Mouse (Mus musculus) neural tube, embryonic 14.5 days (tissue): ENCODE results near the gene Plcd3. TPM values are rescaled to one million over a fixed set of nuclear protein-coding genes. Genes with fewer than 3 reads are reported as not detected.

Experiments used
- ATAC-seq: fragments of 200-750 bp; cut with Nextera tagmentation; 2 replicates; pipeline ENCODE4 v1.8.0; 2017; ENCODE audit warnings: low read depth, mild to moderate bottlenecking, moderate TSS enrichment, moderate library complexity
- H3K27ac ChIP-seq: fragments of 300-500 bp; sonication (generic); 2 replicates; pipeline ENCODE4 v1.5.1; 2014; ENCODE audit warnings: low read depth, mild to moderate bottlenecking, control low read depth, low read length, moderate library complexity, mixed read lengths
- H3K27me3 ChIP-seq: fragments of 300-500 bp; sonication (generic); 2 replicates; pipeline ENCODE4 v1.6.1; 2014; ENCODE audit warnings: low read length; ENCODE audit not compliant: control insufficient read depth, insufficient read depth
- H3K36me3 ChIP-seq: fragments of 300-500 bp; sonication (generic); 2 replicates; pipeline ENCODE4 v1.6.1; 2014; ENCODE audit warnings: low read length, mixed read lengths; ENCODE audit not compliant: control insufficient read depth, insufficient read depth
- H3K4me1 ChIP-seq: fragments of 300-500 bp; sonication (generic); 2 replicates; pipeline ENCODE4 v1.6.1; 2014; ENCODE audit warnings: low read length; ENCODE audit not compliant: control insufficient read depth, insufficient read depth
- H3K4me2 ChIP-seq: fragments of 300-500 bp; sonication (generic); 2 replicates; pipeline ENCODE4 v1.6.1; 2014; ENCODE audit warnings: mild to moderate bottlenecking, low read depth, low read length, control low read depth
- H3K4me3 ChIP-seq: fragments of 300-500 bp; sonication (generic); 2 replicates; pipeline ENCODE4 v1.5.1; 2014; ENCODE audit warnings: low read depth, low read length, control low read depth, mixed read lengths
- H3K9ac ChIP-seq: fragments of 300-500 bp; sonication (generic); replicated peaks from 2 replicates; pipeline ENCODE4 v1.6.1; 2014; ENCODE audit warnings: low read depth, mild to moderate bottlenecking, control low read depth, low read length, mixed read lengths
- H3K9me3 ChIP-seq: fragments of 300-500 bp; sonication (generic); 2 replicates; pipeline ENCODE4 v1.6.1; 2016; ENCODE audit warnings: low read length; ENCODE audit not compliant: control insufficient read depth
- WGBS: fragments of 180-500 bp; shearing (Covaris S2); extraction: QIAGEN DNeasy Blood & Tissue Kit; methylation state at CpG from one replicate; pipeline ENCODE4 v1.1.7; 2014; 5-methylcytosine and 5-hydroxymethylcytosine counted together
- polyA plus RNA-seq: library from polyadenylated mRNA; unstranded; fragments of >200 nt; fragmentation: Nextera tagmentation; extraction: Ambion mirVana; gene quantifications from 2 replicates; pipeline ENCODE4 v1.2.1, GENCODE M21; 2014

Plcd3 gene
- polyA plus RNA-seq, 1 experiment from 2014 or later, result 1.4 TPM

GRCm38 (mm10) chr11:103023974-103024373 is 77.5 kb downstream of the Plcd3 start:
- Histone ChIP-seq H3K36me3 (no peaks in the 10 kb centered on the region), H3K9ac (no peak overlapping the region), H3K4me2 (no peak overlapping the region), H3K27ac (no peak overlapping the region), H3K4me1 (peaks cover under 1% of the 10 kb centered on the region), H3K9me3 (no peaks in the 10 kb centered on the region), H3K4me3 (no peak overlapping the region), H3K27me3 (no peaks in the 10 kb centered on the region)
- ATAC-seq, result no peak
- WGBS, result 92% methylated on average over 3 of the region's 3 CpGs

DNA sequence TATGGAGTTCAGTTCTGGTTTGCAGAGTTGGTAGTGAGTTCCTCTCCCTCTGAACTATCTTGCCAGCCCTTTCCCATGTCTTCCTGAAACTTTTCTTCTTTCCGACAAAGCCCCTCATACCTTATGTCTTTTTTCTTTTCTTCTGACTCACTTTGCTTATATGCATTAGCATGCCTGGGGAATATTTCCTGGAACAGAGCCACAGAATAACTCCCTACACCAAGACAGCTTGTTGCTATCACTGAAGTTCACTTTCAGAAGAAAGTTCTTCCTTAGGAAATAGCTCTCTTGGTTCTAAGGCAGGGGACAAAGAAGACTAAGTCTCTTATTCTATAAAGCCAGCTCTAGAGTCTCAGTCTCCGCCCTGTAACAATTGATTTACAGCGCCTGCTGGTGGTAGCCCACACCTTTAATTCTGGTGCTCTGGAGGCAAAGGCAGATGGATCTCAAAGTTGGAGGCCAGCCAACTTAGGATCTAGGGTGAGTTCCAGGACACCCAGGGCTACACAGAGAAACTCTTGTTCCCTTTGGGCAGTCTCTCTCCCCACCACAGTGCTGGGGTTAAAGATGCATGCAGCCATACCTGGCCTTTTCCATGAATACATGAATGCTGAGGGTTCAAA is 80.6 kb downstream of the Plcd3 start:
- Histone ChIP-seq H3K27me3 (no peaks in the 10 kb centered on the region), H3K9me3 (no peaks in the 10 kb centered on the region), H3K27ac (no peak overlapping the region), H3K4me2 (no peak overlapping the region), H3K36me3 (no peaks in the 10 kb centered on the region), H3K4me3 (no peak overlapping the region), H3K9ac (no peak overlapping the region), H3K4me1 (peaks cover 4% of the 10 kb centered on the region)
- no peak for ATAC-seq
- WGBS, result 76% methylated on average over 3 of the region's 3 CpGs

Other genes with a start within 250 kb of the Plcd3 start
- gene Eftud2, start 220.7 kb downstream of the Plcd3 start, polyA plus RNA-seq, result 113 and 135 TPM in 2 replicates
- gene Ccdc103, start 220.5 kb downstream of the Plcd3 start, polyA plus RNA-seq, result 2.1 and 2.4 TPM in 2 replicates
- gene Fam187a, start 216.5 kb downstream of the Plcd3 start, polyA plus RNA-seq, result 0.17 TPM in 1 of 2 replicates, not detected in the other
- 0.17 and 0.88 TPM in 2 replicates for gene Gfap, start 200.7 kb downstream of the Plcd3 start, polyA plus RNA-seq
- 0.84 and 0.88 TPM in 2 replicates for gene Kif18b, start 176.5 kb downstream of the Plcd3 start, polyA plus RNA-seq
- gene C1ql1, start 155.0 kb downstream of the Plcd3 start, polyA plus RNA-seq, result 5.6 and 6.8 TPM in 2 replicates
- gene Nmt1, start 73.5 kb downstream of the Plcd3 start, polyA plus RNA-seq, result 27.9 and 35.5 TPM in 2 replicates
- 178 and 193 TPM in 2 replicates for gene Dcakd, start 73.3 kb downstream of the Plcd3 start, polyA plus RNA-seq
- 8.1 and 8.2 TPM in 2 replicates for gene Acbd4, start within 50 bp of the Plcd3 start, polyA plus RNA-seq
- gene Hexim1, start 14.6 kb upstream of the Plcd3 start, polyA plus RNA-seq, result 5.8 and 6.1 TPM in 2 replicates
- gene Hexim2, start 30.8 kb upstream of the Plcd3 start, polyA plus RNA-seq, result 24.4 and 29.8 TPM in 2 replicates
- 5.1 and 9.2 TPM in 2 replicates for gene Fmnl1, start 69.4 kb upstream of the Plcd3 start, polyA plus RNA-seq
- 1.4 and 2.4 TPM in 2 replicates for gene 1700023F06Rik, start 106.9 kb upstream of the Plcd3 start, polyA plus RNA-seq
- 0.32 and 0.92 TPM in 2 replicates for gene Spata32, start 116.8 kb upstream of the Plcd3 start, polyA plus RNA-seq
- 3.0 and 4.1 TPM in 2 replicates for gene Map3k14, start 165.8 kb upstream of the Plcd3 start, polyA plus RNA-seq